ENCODE assay signal across 8 mouse cellular contexts in the genomic region with DNA sequence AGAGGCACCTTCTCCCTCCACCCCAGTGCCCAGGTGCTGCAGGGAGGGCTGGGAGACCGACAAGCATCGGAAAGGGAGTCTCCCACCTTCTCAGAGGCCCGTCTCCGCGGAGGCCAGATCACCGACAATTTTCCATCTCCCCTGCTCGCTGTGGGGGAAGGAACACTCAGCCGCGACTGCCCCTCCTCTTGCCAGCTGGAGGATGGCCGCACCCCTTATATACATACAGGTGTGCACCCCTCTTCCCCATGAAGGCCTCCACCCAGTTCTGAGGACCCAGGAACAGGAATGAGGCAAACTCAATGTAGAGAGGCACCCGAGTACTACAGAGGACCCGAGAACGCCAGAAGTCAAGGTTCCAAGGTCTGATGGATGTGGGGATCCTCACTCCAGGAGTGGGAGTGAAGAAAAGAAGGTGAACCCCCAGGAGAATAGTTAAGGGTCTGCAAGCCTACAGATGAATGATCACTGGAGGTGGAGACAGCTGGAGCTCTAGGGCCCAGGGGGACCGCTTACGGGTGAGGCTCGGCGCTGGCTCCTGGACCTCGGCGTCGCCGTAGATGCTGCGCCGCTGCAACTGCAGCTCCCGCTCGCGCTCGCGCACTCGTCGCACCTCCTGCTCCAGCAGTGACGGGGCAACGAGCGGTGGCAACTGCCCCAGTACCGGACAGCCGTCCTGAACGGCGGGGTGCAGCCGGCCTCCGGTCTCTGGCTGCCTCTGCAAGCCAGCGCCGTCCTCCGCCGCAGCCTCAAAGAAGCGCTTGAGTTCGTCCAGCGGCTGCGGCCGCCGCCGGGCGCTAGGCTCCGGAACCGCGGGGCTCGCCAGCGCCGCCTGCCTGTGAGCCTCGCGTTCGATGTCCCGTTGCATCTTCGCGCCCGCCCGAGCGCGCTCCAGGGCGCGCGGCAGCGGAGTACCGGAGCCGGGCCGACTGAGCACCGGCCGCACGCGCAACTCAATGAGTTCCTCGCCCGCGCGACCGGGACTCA. TPM values are rescaled to one million over a fixed set of nuclear protein-coding genes. Genes with fewer than 3 reads are reported as not detected.
A peak's percentile ranks its signal among the peaks of the same experiment; 100 is the strongest.
DNase-seq lines count a peak whose midpoint lies in the region; ATAC-seq and TF ChIP-seq lines count a peak whose summit lies in the region.

No protein-coding gene starts in this region.

- TF ChIP-seq CTCF in C2C12 (IDR thresholded peaks at IDR 0.05; ENCODE audit: control insufficient read depth, insufficient read depth, insufficient read length), result peak; percentile 92
- peak; percentile 46 for TF ChIP-seq CTCF in lung, adult 2 months (IDR thresholded peaks at IDR 0.05; ENCODE audit: insufficient read depth, low read length)

- ATAC-seq in embryonic facial prominence, embryonic 14.5 days (ENCODE audit: low read depth), result peak; percentile 51; the same call in 1 of the 2 replicates
- peak; percentile 30; the same call in 1 of the 2 replicates for ATAC-seq in heart, embryonic 13.5 days (ENCODE audit: extremely low read depth, insufficient number of reproducible peaks, low FRiP score, low TSS enrichment)
- peak; percentile 41; the same call in 1 of the 2 replicates for ATAC-seq in kidney, embryonic 15.5 days (replicated peaks; ENCODE audit: low FRiP score)
- ATAC-seq in neural tube, embryonic 14.5 days (ENCODE audit: low read depth), result peak; percentile 50

- H3K27ac ChIP-seq in embryonic facial prominence, embryonic 14.5 days (replicated peaks; ENCODE audit: low read depth, low read length), result no peak overlapping the region
- H3K27ac ChIP-seq in heart, embryonic 13.5 days (replicated peaks), result no peak overlapping the region
- H3K27ac ChIP-seq in kidney, embryonic 15.5 days, result no peak overlapping the region
- H3K27ac ChIP-seq in neural tube, embryonic 14.5 days (ENCODE audit: low read depth, low read length), result no peak overlapping the region

- DNase-seq in adrenal gland, postnatal 14 days, result peak; percentile 85
- peak; percentile 69 for DNase-seq in embryonic facial prominence, embryonic 14.5 days (ENCODE audit: low spot score)
- DNase-seq in lung, adult 2 months, result peak; percentile 81
- DNase-seq in thymus, postnatal 0 days (ENCODE audit: low spot score), result peak; percentile 72

- peak overlapping the region; percentile 98 for H3K4me2 ChIP-seq in embryonic facial prominence, embryonic 14.5 days (ENCODE audit: low read depth, low read length)
- H3K4me2 ChIP-seq in heart, embryonic 13.5 days, result peak overlapping the region; percentile 97
- peak overlapping the region; percentile 95 for H3K4me2 ChIP-seq in kidney, embryonic 15.5 days
- peak overlapping the region; percentile 97 for H3K4me2 ChIP-seq in neural tube, embryonic 14.5 days (ENCODE audit: low read depth, low read length)

- no peaks in the 10 kb centered on the region for H3K79me2 ChIP-seq in C2C12 (ENCODE audit: control insufficient read depth, insufficient read depth)

- TF ChIP-seq POLR2A in lung, adult 2 months (IDR thresholded peaks at IDR 0.05; ENCODE audit: borderline replicate concordance, extremely low read depth, low read depth, low read length), result no peak

- H3K4me3 ChIP-seq in C2C12 (ENCODE audit: insufficient read depth, poor library complexity, severe bottlenecking), result no peak overlapping the region
- peak overlapping the region; percentile 54 for H3K4me3 ChIP-seq in embryonic facial prominence, embryonic 14.5 days (ENCODE audit: low read depth, low read length)
- peak overlapping the region; percentile 60 for H3K4me3 ChIP-seq in heart, embryonic 13.5 days
- H3K4me3 ChIP-seq in kidney, embryonic 15.5 days (replicated peaks), result peak overlapping the region; percentile 54
- H3K4me3 ChIP-seq in lung, adult 2 months (replicated peaks; ENCODE audit: extremely low read depth, low read depth, low read length), result peak overlapping the region; percentile 61
- H3K4me3 ChIP-seq in neural tube, embryonic 14.5 days (ENCODE audit: low read depth, low read length), result peak overlapping the region; percentile 50

- H3K4me1 ChIP-seq in embryonic facial prominence, embryonic 14.5 days (ENCODE audit: control insufficient read depth, insufficient read depth, low read length), result peaks cover 15% of the 10 kb centered on the region
- H3K4me1 ChIP-seq in heart, embryonic 13.5 days, result peaks cover 28% of the 10 kb centered on the region
- peaks cover 32% of the 10 kb centered on the region for H3K4me1 ChIP-seq in kidney, embryonic 15.5 days
- peaks cover 5% of the 10 kb centered on the region for H3K4me1 ChIP-seq in lung, adult 2 months (ENCODE audit: control insufficient read depth, insufficient read depth, low read length)
- peaks cover 17% of the 10 kb centered on the region; the same call in 1 of the 2 replicates for H3K4me1 ChIP-seq in neural tube, embryonic 14.5 days (ENCODE audit: control insufficient read depth, insufficient read depth, low read length)

- no peaks in the 10 kb centered on the region for H3K9me3 ChIP-seq in embryonic facial prominence, embryonic 14.5 days (ENCODE audit: control insufficient read depth, low read length)
- H3K9me3 ChIP-seq in heart, embryonic 13.5 days, result peaks cover 2% of the 10 kb centered on the region; the same call in 1 of the 2 replicates
- H3K9me3 ChIP-seq in kidney, embryonic 15.5 days (replicated peaks), result no peaks in the 10 kb centered on the region
- no peaks in the 10 kb centered on the region for H3K9me3 ChIP-seq in neural tube, embryonic 14.5 days (ENCODE audit: control insufficient read depth, low read length)

- H3ac ChIP-seq in C2C12 (ENCODE audit: control insufficient read depth, insufficient read length, low read depth), result peak overlapping the region; percentile 55

- H3K9ac ChIP-seq in embryonic facial prominence, embryonic 14.5 days (ENCODE audit: low read depth, low read length), result peak overlapping the region; percentile 57
- H3K9ac ChIP-seq in heart, embryonic 13.5 days, result peak overlapping the region; percentile 70
- peak overlapping the region; percentile 51; the same call in 1 of the 2 replicates for H3K9ac ChIP-seq in kidney, embryonic 15.5 days
- peak overlapping the region; percentile 55 for H3K9ac ChIP-seq in neural tube, embryonic 14.5 days (replicated peaks; ENCODE audit: low read depth, low read length)

- H3K79me3 ChIP-seq in C2C12 (ENCODE audit: low read depth), result no peaks in the 10 kb centered on the region

- no peaks in the 10 kb centered on the region for H3K36me3 ChIP-seq in C2C12 (ENCODE audit: control insufficient read depth, insufficient read depth)
- H3K36me3 ChIP-seq in embryonic facial prominence, embryonic 14.5 days (ENCODE audit: control insufficient read depth, insufficient read depth, low read length), result no peaks in the 10 kb centered on the region
- H3K36me3 ChIP-seq in heart, embryonic 13.5 days, result no peaks in the 10 kb centered on the region
- H3K36me3 ChIP-seq in kidney, embryonic 15.5 days, result no peaks in the 10 kb centered on the region
- no peaks in the 10 kb centered on the region for H3K36me3 ChIP-seq in neural tube, embryonic 14.5 days (ENCODE audit: control insufficient read depth, insufficient read depth, low read length)

- peaks cover 3% of the 10 kb centered on the region for H3K27me3 ChIP-seq in C2C12 (ENCODE audit: control insufficient read depth, insufficient read depth, insufficient read length)
- peaks cover 43% of the 10 kb centered on the region for H3K27me3 ChIP-seq in embryonic facial prominence, embryonic 14.5 days (replicated peaks; ENCODE audit: control insufficient read depth, insufficient read depth, low read length)
- H3K27me3 ChIP-seq in heart, embryonic 13.5 days (replicated peaks), result peaks cover 50% of the 10 kb centered on the region
- H3K27me3 ChIP-seq in kidney, embryonic 15.5 days, result peaks cover 36% of the 10 kb centered on the region
- H3K27me3 ChIP-seq in neural tube, embryonic 14.5 days (ENCODE audit: control insufficient read depth, insufficient read depth, low read length), result peaks cover 36% of the 10 kb centered on the region

- 5% methylated on average over 25 of the region's 83 CpGs for WGBS in embryonic facial prominence, embryonic 14.5 days
- 2% methylated on average over 83 of the region's 83 CpGs for WGBS in heart, embryonic 13.5 days
- 1% methylated on average over 83 of the region's 83 CpGs for WGBS in kidney, embryonic 15.5 days
- 2% methylated on average over 83 of the region's 83 CpGs for WGBS in lung, adult 2 months
- 3% methylated on average over 64 of the region's 83 CpGs for WGBS in neural tube, embryonic 14.5 days

RNA-seq across cellular contexts. Expression of a gene that starts 1.1 kb away (rescaled TPM):
- polyA plus RNA-seq in C2C12 (2012; fragmentation: generic; extraction: Trizol), result 1.5 TPM
- total RNA-seq in adrenal gland, postnatal 14 days (2021), result not detected in 2 replicates
- 0.66 and 1.4 TPM in 2 replicates for polyA plus RNA-seq in embryonic facial prominence, embryonic 14.5 days (2014; fragmentation: Nextera tagmentation; extraction: Ambion mirVana)
- not detected in 2 replicates for polyA plus RNA-seq in heart, embryonic 13.5 days (2015; fragmentation: Nextera tagmentation; extraction: Ambion mirVana)
- polyA plus RNA-seq in kidney, embryonic 15.5 days (2015; fragmentation: Nextera tagmentation; extraction: Ambion mirVana), result 7.4 and 9.1 TPM in 2 replicates
- 29.5 and 57.0 TPM in 2 replicates for polyA plus RNA-seq in lung, adult 2 months (2012; rRNA removed)
- 1.9 TPM in 1 of 2 replicates, not detected in the other for polyA plus RNA-seq in neural tube, embryonic 14.5 days (2014; fragmentation: Nextera tagmentation; extraction: Ambion mirVana)
- polyA plus RNA-seq in thymus, postnatal 0 days (2015; fragmentation: Nextera tagmentation; extraction: Ambion mirVana), result 0.23 and 0.60 TPM in 2 replicates

RNA-seq across cellular contexts. Expression of a gene that starts 9.6 kb away (rescaled TPM):
- polyA plus RNA-seq in C2C12 (2012; fragmentation: generic; extraction: Trizol), result 0.12 TPM
- 0.56 and 0.83 TPM in 2 replicates for total RNA-seq in adrenal gland, postnatal 14 days (2021)
- 0.77 and 1.1 TPM in 2 replicates for polyA plus RNA-seq in embryonic facial prominence, embryonic 14.5 days (2014; fragmentation: Nextera tagmentation; extraction: Ambion mirVana)
- polyA plus RNA-seq in heart, embryonic 13.5 days (2015; fragmentation: Nextera tagmentation; extraction: Ambion mirVana), result 0.50 and 0.53 TPM in 2 replicates
- polyA plus RNA-seq in kidney, embryonic 15.5 days (2015; fragmentation: Nextera tagmentation; extraction: Ambion mirVana), result 1.2 and 1.3 TPM in 2 replicates
- 0.35 and 0.36 TPM in 2 replicates for polyA plus RNA-seq in lung, adult 2 months (2012; rRNA removed)
- 0.86 and 0.95 TPM in 2 replicates for polyA plus RNA-seq in neural tube, embryonic 14.5 days (2014; fragmentation: Nextera tagmentation; extraction: Ambion mirVana)
- 0.86 and 1.1 TPM in 2 replicates for polyA plus RNA-seq in thymus, postnatal 0 days (2015; fragmentation: Nextera tagmentation; extraction: Ambion mirVana)

RNA-seq across cellular contexts. Expression of a gene that starts 10.4 kb away (rescaled TPM):
- 3.5 TPM for polyA plus RNA-seq in C2C12 (2012; fragmentation: generic; extraction: Trizol)
- 0.38 and 0.52 TPM in 2 replicates for total RNA-seq in adrenal gland, postnatal 14 days (2021)
- 3.3 and 3.6 TPM in 2 replicates for polyA plus RNA-seq in embryonic facial prominence, embryonic 14.5 days (2014; fragmentation: Nextera tagmentation; extraction: Ambion mirVana)
- polyA plus RNA-seq in heart, embryonic 13.5 days (2015; fragmentation: Nextera tagmentation; extraction: Ambion mirVana), result 1.2 and 1.6 TPM in 2 replicates
- 14.8 and 15.1 TPM in 2 replicates for polyA plus RNA-seq in kidney, embryonic 15.5 days (2015; fragmentation: Nextera tagmentation; extraction: Ambion mirVana)
- polyA plus RNA-seq in lung, adult 2 months (2012; rRNA removed), result 0.42 and 0.89 TPM in 2 replicates
- polyA plus RNA-seq in neural tube, embryonic 14.5 days (2014; fragmentation: Nextera tagmentation; extraction: Ambion mirVana), result 5.1 and 5.2 TPM in 2 replicates
- polyA plus RNA-seq in thymus, postnatal 0 days (2015; fragmentation: Nextera tagmentation; extraction: Ambion mirVana), result 5.1 and 5.8 TPM in 2 replicates

RNA-seq across cellular contexts. Expression of a gene that starts 13.4 kb away (rescaled TPM):
- 69.7 TPM for polyA plus RNA-seq in C2C12 (2012; fragmentation: generic; extraction: Trizol)
- total RNA-seq in adrenal gland, postnatal 14 days (2021), result 37.0 and 42.5 TPM in 2 replicates
- 15.9 and 18.5 TPM in 2 replicates for polyA plus RNA-seq in embryonic facial prominence, embryonic 14.5 days (2014; fragmentation: Nextera tagmentation; extraction: Ambion mirVana)
- 4.8 and 5.7 TPM in 2 replicates for polyA plus RNA-seq in heart, embryonic 13.5 days (2015; fragmentation: Nextera tagmentation; extraction: Ambion mirVana)
- 11.0 and 11.5 TPM in 2 replicates for polyA plus RNA-seq in kidney, embryonic 15.5 days (2015; fragmentation: Nextera tagmentation; extraction: Ambion mirVana)
- 37.0 and 37.9 TPM in 2 replicates for polyA plus RNA-seq in lung, adult 2 months (2012; rRNA removed)
- 13.6 and 14.8 TPM in 2 replicates for polyA plus RNA-seq in neural tube, embryonic 14.5 days (2014; fragmentation: Nextera tagmentation; extraction: Ambion mirVana)
- polyA plus RNA-seq in thymus, postnatal 0 days (2015; fragmentation: Nextera tagmentation; extraction: Ambion mirVana), result 10.7 and 11.5 TPM in 2 replicates

RNA-seq across cellular contexts. Expression of a gene that starts 31.5 kb away (rescaled TPM):
- polyA plus RNA-seq in C2C12 (2012; fragmentation: generic; extraction: Trizol), result 0.49 TPM
- 2.3 and 12.2 TPM in 2 replicates for total RNA-seq in adrenal gland, postnatal 14 days (2021)
- 1.5 and 1.8 TPM in 2 replicates for polyA plus RNA-seq in embryonic facial prominence, embryonic 14.5 days (2014; fragmentation: Nextera tagmentation; extraction: Ambion mirVana)
- 4.6 and 5.4 TPM in 2 replicates for polyA plus RNA-seq in heart, embryonic 13.5 days (2015; fragmentation: Nextera tagmentation; extraction: Ambion mirVana)
- 2.3 and 3.2 TPM in 2 replicates for polyA plus RNA-seq in kidney, embryonic 15.5 days (2015; fragmentation: Nextera tagmentation; extraction: Ambion mirVana)
- polyA plus RNA-seq in lung, adult 2 months (2012; rRNA removed), result 7.5 and 8.4 TPM in 2 replicates
- 0.43 and 0.45 TPM in 2 replicates for polyA plus RNA-seq in neural tube, embryonic 14.5 days (2014; fragmentation: Nextera tagmentation; extraction: Ambion mirVana)
- polyA plus RNA-seq in thymus, postnatal 0 days (2015; fragmentation: Nextera tagmentation; extraction: Ambion mirVana), result 20.3 and 20.5 TPM in 2 replicates
